Mouse (Mus musculus) common myeloid progenitor, adult 5-6 weeks (primary cell): ENCODE data around the gene Smtn. TPM values are rescaled to one million over a fixed set of nuclear protein-coding genes. Genes with fewer than 3 reads are reported as not detected.

Experiments used
- ATAC-seq: replicated peaks from 2 replicates; pipeline ENCODE4 v1.8.0; 2016; ENCODE audit warnings: low read depth, mild to moderate bottlenecking, moderate TSS enrichment, inconsistent platforms; ENCODE audit not compliant: poor library complexity, severe bottlenecking
- total RNA-seq: library from RNA; stranded (forward); fragments of 200-1000, 187-1606 nt; gene quantifications from 2 replicates; pipeline ENCODE4 v1.2.3, GENCODE M21; 2017

Gene Smtn
- total RNA-seq, 1 experiment from 2014 or later: 5.2 TPM

GRCm38 (mm10) chr11:3530731-3531130 is 9.7 kb downstream of the Smtn start:
- ATAC-seq: no peak

DNA sequence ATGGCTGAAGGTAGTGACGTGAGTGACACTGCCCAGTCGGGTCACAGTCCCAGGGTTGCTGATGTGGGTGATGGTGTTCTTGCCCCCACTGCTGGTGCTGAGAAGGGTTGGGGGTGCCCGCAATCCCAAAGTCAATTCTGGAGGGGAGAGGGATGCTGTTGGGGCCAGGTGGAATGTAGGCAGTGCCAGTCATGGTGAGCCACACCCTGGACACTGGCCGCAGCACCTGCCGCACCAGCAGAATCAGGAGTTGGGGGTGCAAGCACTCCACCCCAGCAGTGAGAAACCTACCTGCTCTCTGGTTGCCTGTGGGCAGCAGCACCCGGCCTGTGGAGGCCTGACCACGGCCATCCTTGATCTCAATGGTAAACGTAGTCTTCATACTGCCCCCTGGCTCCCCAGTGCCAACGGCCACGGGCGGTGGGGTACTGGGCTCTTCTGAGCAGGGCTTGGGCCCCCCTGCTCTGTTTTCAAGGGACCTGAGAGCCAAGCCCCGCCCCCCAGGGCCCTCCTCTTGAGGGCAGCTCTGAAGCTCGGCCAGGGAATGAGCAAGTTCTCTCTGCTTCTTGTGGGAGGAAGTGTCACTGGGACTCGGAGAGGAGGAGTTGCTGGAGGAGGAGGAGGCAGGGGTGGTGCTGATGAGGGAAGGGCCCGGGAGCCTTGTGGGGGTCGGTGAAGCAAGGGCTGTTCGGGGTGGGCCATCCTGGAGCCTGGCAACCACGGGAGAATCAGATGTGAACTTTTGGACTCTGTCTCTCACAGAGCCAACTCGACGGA is 10.7 kb downstream of the Smtn start:
- no peak for ATAC-seq

DNA sequence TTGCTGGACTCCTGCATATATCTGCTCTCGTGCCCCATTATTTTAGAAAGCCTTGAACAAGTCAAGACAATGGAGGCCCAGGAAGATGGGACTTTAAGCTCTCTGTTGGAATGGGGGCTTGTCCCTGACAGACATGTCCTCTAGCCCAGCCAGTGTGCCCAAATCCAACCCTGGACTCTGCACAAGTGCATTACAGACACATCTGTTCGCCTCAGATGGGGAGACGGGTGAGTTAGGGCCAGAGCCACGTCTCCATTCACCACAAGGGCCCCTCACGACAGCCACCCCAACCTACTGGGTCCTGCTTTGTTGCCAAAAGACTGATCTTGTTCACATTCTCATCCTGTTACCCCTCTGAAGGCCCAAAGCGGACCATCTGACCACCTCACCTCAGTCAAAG is 12.2 kb downstream of the Smtn start:
- no peak for ATAC-seq

DNA sequence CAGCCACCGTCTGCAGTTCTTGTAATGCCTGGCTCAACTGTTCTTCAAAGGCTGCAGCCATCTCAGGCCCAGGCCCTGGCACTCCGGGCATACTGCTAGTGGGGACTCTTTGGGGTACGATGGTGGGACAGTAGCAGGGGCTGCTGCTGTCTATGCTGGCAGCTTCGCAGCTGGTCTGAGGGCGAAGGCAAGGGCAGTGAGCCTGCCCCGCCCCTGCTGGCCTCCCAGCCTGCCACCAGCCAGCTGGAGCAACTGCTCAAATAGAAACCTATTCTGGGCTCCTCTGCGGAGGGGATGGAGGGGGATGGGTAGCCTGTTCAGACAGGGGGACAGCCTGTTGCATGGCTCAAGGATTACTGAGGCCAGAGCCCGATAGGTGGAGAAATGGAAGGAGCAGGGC is 12.6 kb downstream of the Smtn start:
- ATAC-seq: no peak

- no peak for ATAC-seq
These were observed 13.3 kb downstream of the Smtn start for GRCm38 (mm10) chr11:3526979-3527738.

DNA sequence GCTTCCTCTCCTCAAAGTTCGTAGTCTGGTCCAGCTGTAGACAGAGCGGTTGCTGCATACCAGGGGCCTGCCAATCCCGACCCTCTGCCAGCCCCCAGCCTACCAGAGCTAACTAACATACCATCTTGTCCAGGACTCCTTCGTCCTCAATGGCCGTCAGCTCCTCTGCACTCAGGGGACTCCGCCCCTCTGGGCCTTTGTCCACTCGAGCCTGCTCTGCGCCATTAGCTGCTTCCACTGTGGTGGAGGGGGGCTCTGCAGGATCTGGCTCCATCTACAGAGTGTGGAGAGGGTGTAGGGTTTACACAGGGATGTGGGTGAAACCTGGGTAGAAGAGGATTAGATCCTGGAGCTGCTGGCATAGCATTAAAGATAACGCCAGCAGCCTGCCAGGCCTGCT is 14.2 kb downstream of the Smtn start:
- ATAC-seq: no peak

GRCm38 (mm10) chr11:3525560-3525959 is 14.9 kb downstream of the Smtn start:
- ATAC-seq: no peak

- ATAC-seq: no peak
These were observed 16.4 kb downstream of the Smtn start for GRCm38 (mm10) chr11:3523840-3524582.

GRCm38 (mm10) chr11:3522285-3523000 is 18.0 kb downstream of the Smtn start:
- no peak for ATAC-seq

GRCm38 (mm10) chr11:3521339-3522224 is 18.8 kb downstream of the Smtn start:
- ATAC-seq: no peak

GRCm38 (mm10) chr11:3520919-3521318 is 19.5 kb downstream of the Smtn start:
- ATAC-seq: no peak

GRCm38 (mm10) chr11:3519756-3520398 is 20.5 kb downstream of the Smtn start:
- no peak for ATAC-seq

GRCm38 (mm10) chr11:3519051-3519726 is 21.2 kb downstream of the Smtn start:
- no peak for ATAC-seq

GRCm38 (mm10) chr11:3517846-3518732 is 22.3 kb downstream of the Smtn start:
- no peak for ATAC-seq

GRCm38 (mm10) chr11:3516859-3517845 is 23.3 kb downstream of the Smtn start:
- ATAC-seq: peak; percentile 49

- ATAC-seq: no peak
These were observed 24.3 kb downstream of the Smtn start for GRCm38 (mm10) chr11:3516121-3516520.
